14 mouse cellular contexts compared by ENCODE assay signal in genomic region chr7:24661118-24661904, GRCm38 (mm10). TPM values are rescaled to one million over a fixed set of nuclear protein-coding genes. Genes with fewer than 3 reads are reported as not detected.
DNase-seq lines count a peak whose midpoint lies in the region; ATAC-seq and TF ChIP-seq lines count a peak whose summit lies in the region.
"Had no signal": no experiment of that assay in that cellular context is flagged by ENCODE, and none has a peak within 500 bp of the region (broad histone marks: within the 10 kb centered on the region; RNA-seq: fewer than 3 reads in every experiment).

No protein-coding gene starts in this region.

- peak overlapping the region; percentile 13 for H3K27ac ChIP-seq in brown adipose tissue, adult 24 weeks (replicated peaks; ENCODE audit: low read depth, low read length)
- H3K27ac ChIP-seq in left cerebral cortex, adult 2 months: no peak overlapping the region
- no peak overlapping the region for H3K27ac ChIP-seq in hindbrain, embryonic 10.5 days
- H3K27ac ChIP-seq in forebrain, embryonic 12.5 days: no peak overlapping the region
- H3K27ac ChIP-seq: kidney, postnatal 0 days; limb, embryonic 15.5 days; midbrain, embryonic 10.5 days had no signal

- WGBS in hindbrain, embryonic 10.5 days: 76% methylated on average over 17 of the region's 17 CpGs
- 79% methylated on average over 17 of the region's 17 CpGs for WGBS in forebrain, embryonic 12.5 days

- peaks cover 3% of the 10 kb centered on the region; the same call in 1 of the 2 replicates for H3K27me3 ChIP-seq in hindbrain, embryonic 10.5 days (ENCODE audit: insufficient read depth, poor library complexity, severe bottlenecking)
- H3K27me3 ChIP-seq in forebrain, embryonic 12.5 days: no peaks in the 10 kb centered on the region
- H3K27me3 ChIP-seq: limb, embryonic 15.5 days had no signal

- no peaks in the 10 kb centered on the region for H3K4me1 ChIP-seq in brown adipose tissue, adult 24 weeks (ENCODE audit: control insufficient read depth, insufficient read depth, insufficient read length, low read length)
- H3K4me1 ChIP-seq in hindbrain, embryonic 10.5 days (replicated peaks): peaks cover 7% of the 10 kb centered on the region; the same call in 1 of the 2 replicates
- H3K4me1 ChIP-seq in forebrain, embryonic 12.5 days: no peaks in the 10 kb centered on the region

- peak overlapping the region; percentile 18; the same call in 1 of the 2 replicates for H3K4me3 ChIP-seq in brown adipose tissue, adult 24 weeks (ENCODE audit: insufficient read depth, low read depth, low read length)
- H3K4me3 ChIP-seq in left cerebral cortex, adult 2 months: no peak overlapping the region
- H3K4me3 ChIP-seq in hindbrain, embryonic 10.5 days: no peak overlapping the region
- no peak overlapping the region for H3K4me3 ChIP-seq in forebrain, embryonic 12.5 days (replicated peaks)
- H3K4me3 ChIP-seq: limb, embryonic 15.5 days; midbrain, embryonic 10.5 days had no signal

- H3K4me2 ChIP-seq in forebrain, embryonic 12.5 days: no peak overlapping the region
- H3K4me2 ChIP-seq: limb, embryonic 15.5 days had no signal

- no peak for TF ChIP-seq CTCF in left cerebral cortex, adult 2 months (IDR thresholded peaks at IDR 0.05)

- no peak overlapping the region for H3K9ac ChIP-seq in forebrain, embryonic 12.5 days
- H3K9ac ChIP-seq: limb, embryonic 15.5 days had no signal

- ATAC-seq in monocyte, adult 5-6 weeks (replicated peaks; ENCODE audit: insufficient number of reproducible peaks, low FRiP score, low TSS enrichment, poor library complexity, severe bottlenecking): 0 out of 2 replicates have a peak, but pooled peaks have one; percentile 33
- no peak for ATAC-seq in forebrain, embryonic 12.5 days (ENCODE audit: low FRiP score)
- ATAC-seq: hindbrain, embryonic 16.5 days had no signal

- H3K9me3 ChIP-seq in hindbrain, embryonic 10.5 days: no peaks in the 10 kb centered on the region
- no peaks in the 10 kb centered on the region for H3K9me3 ChIP-seq in forebrain, embryonic 12.5 days
- H3K9me3 ChIP-seq: limb, embryonic 15.5 days; midbrain, embryonic 10.5 days had no signal

- no peaks in the 10 kb centered on the region for H3K36me3 ChIP-seq in hindbrain, embryonic 10.5 days
- H3K36me3 ChIP-seq in forebrain, embryonic 12.5 days (replicated peaks): no peaks in the 10 kb centered on the region
- H3K36me3 ChIP-seq: limb, embryonic 15.5 days; midbrain, embryonic 10.5 days had no signal

- peak; percentile 20 to 21 for DNase-seq in urinary bladder, postnatal 36 days (ENCODE audit: low spot score in 2 of 2)
- no peak for DNase-seq in urinary bladder, adult 2 months (ENCODE audit: low spot score)
- no peak for DNase-seq in left cerebral cortex, adult 2 months (ENCODE audit: extremely low spot score in 1 of 2, low spot score in 2 of 2)
- no peak for DNase-seq in hindbrain, embryonic 10.5 days (ENCODE audit: low spot score)
- no peak for DNase-seq in layer of hippocampus, adult 9-10 months (ENCODE audit: low spot score)
- DNase-seq: cerebellum, postnatal 36 days had no signal

- intact Hi-C loops in left cerebral cortex, adult 2 months (cut with DNase I): loop anchor here (10.0 kb wide), 2 partner anchors 117 to 187 kb away; partner anchors contain the start of genes Pinlyp and Xrcc1

RNA-seq across cellular contexts. Expression of gene Tex101, which starts 15.2 kb away (rescaled TPM):
- polyA plus RNA-seq in urinary bladder, adult 2 months (2012; rRNA removed): not detected in 2 replicates
- not detected in 2 replicates for polyA plus RNA-seq in brown adipose tissue, adult 24 weeks (2012; ENCODE audit: insufficient read depth, insufficient read length, missing spikeins)
- total RNA-seq in monocyte, adult 5-6 weeks (2017): not detected in 3 replicates
- not detected for total RNA-seq in left cerebral cortex, adult 2 months (2021)
- not detected in 2 replicates for polyA plus RNA-seq in hindbrain, embryonic 10.5 days (2016; fragmentation: Nextera tagmentation; extraction: Ambion mirVana)
- not detected in 2 replicates for polyA plus RNA-seq in forebrain, embryonic 12.5 days (2016; fragmentation: Nextera tagmentation; extraction: Ambion mirVana)
- polyA plus RNA-seq: heart, embryonic 14.5 days; hindbrain, embryonic 16.5 days; kidney, postnatal 0 days; limb, embryonic 15.5 days; midbrain, embryonic 10.5 days had no signal

RNA-seq across cellular contexts. Expression of gene Lypd3, which starts 25.0 kb away (rescaled TPM):
- polyA plus RNA-seq in urinary bladder, adult 2 months (2012; rRNA removed): 47.0 and 53.2 TPM in 2 replicates
- not detected in 2 replicates for polyA plus RNA-seq in brown adipose tissue, adult 24 weeks (2012; ENCODE audit: insufficient read depth, insufficient read length, missing spikeins)
- not detected in 3 replicates for total RNA-seq in monocyte, adult 5-6 weeks (2017)
- under 1 TPM; 0.20 to 0.63 TPM for total RNA-seq in left cerebral cortex, adult 2 months (2021)
- 0.47 and 2.1 TPM in 2 replicates for polyA plus RNA-seq in hindbrain, embryonic 10.5 days (2016; fragmentation: Nextera tagmentation; extraction: Ambion mirVana)
- 0.42 and 0.56 TPM in 2 replicates for polyA plus RNA-seq in forebrain, embryonic 12.5 days (2016; fragmentation: Nextera tagmentation; extraction: Ambion mirVana)
- polyA plus RNA-seq: heart, embryonic 14.5 days had no signal

RNA-seq across cellular contexts. Expression of gene BC049730, which starts 47.7 kb away (rescaled TPM):
- polyA plus RNA-seq in urinary bladder, adult 2 months (2012; rRNA removed): not detected in 2 replicates
- polyA plus RNA-seq in brown adipose tissue, adult 24 weeks (2012; ENCODE audit: insufficient read depth, insufficient read length, missing spikeins): not detected in 2 replicates
- total RNA-seq in monocyte, adult 5-6 weeks (2017): not detected in 3 replicates
- total RNA-seq in left cerebral cortex, adult 2 months (2021): not detected
- not detected in 2 replicates for polyA plus RNA-seq in hindbrain, embryonic 10.5 days (2016; fragmentation: Nextera tagmentation; extraction: Ambion mirVana)
- polyA plus RNA-seq in forebrain, embryonic 12.5 days (2016; fragmentation: Nextera tagmentation; extraction: Ambion mirVana): not detected in 2 replicates
- polyA plus RNA-seq: heart, embryonic 14.5 days; hindbrain, embryonic 16.5 days; kidney, postnatal 0 days; limb, embryonic 15.5 days; midbrain, embryonic 10.5 days had no signal

RNA-seq across cellular contexts. Expression of gene Phldb3, which starts 50.7 kb away (rescaled TPM):
- 6.8 and 7.9 TPM in 2 replicates for polyA plus RNA-seq in urinary bladder, adult 2 months (2012; rRNA removed)
- polyA plus RNA-seq in brown adipose tissue, adult 24 weeks (2012; ENCODE audit: insufficient read depth, insufficient read length, missing spikeins): 0.75 TPM in 1 of 2 replicates, not detected in the other
- 7.5 to 10.6 TPM (median 9.6 TPM) in 3 replicates for total RNA-seq in monocyte, adult 5-6 weeks (2017)
- not detected for total RNA-seq in left cerebral cortex, adult 2 months (2021)
- not detected in 2 replicates for polyA plus RNA-seq in hindbrain, embryonic 10.5 days (2016; fragmentation: Nextera tagmentation; extraction: Ambion mirVana)
- polyA plus RNA-seq in forebrain, embryonic 12.5 days (2016; fragmentation: Nextera tagmentation; extraction: Ambion mirVana): not detected in 2 replicates
- polyA plus RNA-seq: heart, embryonic 14.5 days; hindbrain, embryonic 16.5 days; midbrain, embryonic 10.5 days had no signal

Comparison
In these comparisons a context has a peak if more than half of its experiments do, and no peak if none do; other contexts are left out.
1. DNase-seq: peak in urinary bladder, postnatal 36 days (2 of 2); none in urinary bladder, adult 2 months (single experiment), left cerebral cortex, adult 2 months (0 of 2), hindbrain, embryonic 10.5 days (single experiment) and layer of hippocampus, adult 9-10 months (single experiment).
2. RNA of gene Lypd3, which starts 25.0 kb away (polyA plus RNA-seq): 47.0 to 53.2 TPM in urinary bladder, adult 2 months; 0.47 to 2.1 TPM in hindbrain, embryonic 10.5 days, 0.42 to 0.56 TPM in forebrain, embryonic 12.5 days and not detected in brown adipose tissue, adult 24 weeks; every median in the first group is over 10 times any median in the second.